Mouse (Mus musculus): ENCODE data around the gene Chrm5. TPM values are rescaled to one million over a fixed set of nuclear protein-coding genes. Genes with fewer than 3 reads are reported as not detected.
"Not testable (repeated sequence)": the region's sequence is repeated elsewhere in the genome, so short reads cannot be mapped to it uniquely, and the experiment has no call there.

Gene Chrm5
- polyA plus RNA-seq, 1 experiment from 2014 or later = 1.5 TPM

- ATAC-seq (ENCODE audit: low read depth) = no peak
- Histone ChIP-seq H3K4me1 (ENCODE audit: control insufficient read depth, insufficient read depth, low read length) (no peaks in the 10 kb centered on the region), H3K9ac (replicated peaks; ENCODE audit: low read depth, low read length) (no peak overlapping the region), H3K9me3 (ENCODE audit: control insufficient read depth, low read length) (no peaks in the 10 kb centered on the region), H3K36me3 (ENCODE audit: control insufficient read depth, insufficient read depth, low read length) (peaks cover 9% of the 10 kb centered on the region; the same call in 1 of the 2 replicates), H3K4me3 (ENCODE audit: low read depth, low read length) (no peak overlapping the region), H3K4me2 (ENCODE audit: low read depth, low read length) (no peak overlapping the region), H3K27me3 (ENCODE audit: control insufficient read depth, insufficient read depth, low read length) (no peaks in the 10 kb centered on the region), H3K27ac (ENCODE audit: low read depth, low read length) (no peak overlapping the region)
These were observed 11.0 kb downstream of the Chrm5 start for GRCm38 (mm10) chr2:112469542-112469941.

DNA sequence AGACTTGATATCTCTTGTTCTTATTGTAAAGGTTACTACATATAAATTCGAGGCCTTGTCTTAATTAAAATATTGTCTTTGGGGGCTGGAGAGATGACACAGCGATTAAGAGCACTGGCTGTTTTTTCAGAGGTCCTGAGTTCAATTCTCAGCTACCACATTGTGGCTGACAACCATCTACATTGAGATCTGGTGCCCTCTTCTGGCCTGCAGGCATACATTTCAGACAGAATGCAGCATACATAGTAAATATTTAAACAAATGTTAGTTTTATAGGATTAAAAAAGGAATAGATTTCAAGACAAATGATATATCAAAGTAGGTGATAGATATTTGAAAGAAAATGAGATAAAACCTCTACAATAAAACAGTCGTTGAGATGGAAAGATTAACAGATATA is 20.0 kb downstream of the Chrm5 start:
- Histone ChIP-seq H3K9me3 (ENCODE audit: control insufficient read depth, low read length) (no peaks in the 10 kb centered on the region), H3K36me3 (ENCODE audit: control insufficient read depth, insufficient read depth, low read length) (peaks cover 11% of the 10 kb centered on the region; the same call in 1 of the 2 replicates), H3K4me2 (ENCODE audit: low read depth, low read length) (no peak overlapping the region), H3K27ac (ENCODE audit: low read depth, low read length) (no peak overlapping the region), H3K4me1 (ENCODE audit: control insufficient read depth, insufficient read depth, low read length) (peaks cover 9% of the 10 kb centered on the region), H3K4me3 (ENCODE audit: low read depth, low read length) (no peak overlapping the region), H3K9ac (replicated peaks; ENCODE audit: low read depth, low read length) (no peak overlapping the region), H3K27me3 (ENCODE audit: control insufficient read depth, insufficient read depth, low read length) (no peaks in the 10 kb centered on the region)
- 90% methylated on average over 3 of the region's 3 CpGs for WGBS
- ATAC-seq (ENCODE audit: low read depth) = no peak

DNA sequence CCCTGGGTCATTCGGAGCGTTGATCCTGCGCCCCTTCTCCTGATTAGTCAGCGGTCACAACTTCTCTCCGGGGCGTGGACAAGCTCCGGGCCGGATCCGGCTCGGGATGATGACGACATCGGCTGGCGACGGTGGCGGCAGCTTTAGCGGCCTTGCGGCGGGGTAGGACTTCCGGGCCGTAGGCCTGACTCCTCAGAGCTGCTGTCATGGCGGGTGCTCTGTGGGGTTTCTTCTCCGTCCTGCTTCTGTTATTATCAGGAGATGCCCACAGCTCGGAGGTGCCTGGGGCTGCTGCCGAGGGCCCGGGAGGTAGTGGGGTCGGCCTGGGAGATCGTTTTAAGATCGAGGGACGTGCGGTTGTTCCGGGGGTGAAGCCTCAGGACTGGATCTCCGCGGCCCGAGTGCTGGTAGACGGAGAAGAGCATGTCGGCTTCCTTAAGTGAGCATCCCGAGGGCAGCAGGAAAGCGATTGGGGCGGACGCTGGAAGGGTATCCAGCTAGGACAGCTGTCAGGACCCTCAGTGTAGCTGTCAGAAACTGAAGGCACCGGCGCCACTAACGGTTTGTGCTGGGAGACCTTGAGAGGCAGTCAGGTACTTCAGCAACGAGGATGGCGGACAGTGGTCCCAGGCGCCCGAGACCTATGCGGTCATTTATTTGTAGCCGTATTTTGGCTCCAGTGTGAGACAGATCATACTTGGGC is 25.6 kb downstream of the Chrm5 start, which contains the start of gene Emc7:
Emc7 (plus strand) TSS at position 136 of the 703 bp plus-strand sequence.
- H3K36me3 ChIP-seq (ENCODE audit: control insufficient read depth, insufficient read depth, low read length) = no peaks in the 10 kb centered on the region
- peak within 1 kb of the TSS; percentile 92 for H3K9ac ChIP-seq (replicated peaks; ENCODE audit: low read depth, low read length)
- peak; percentile 99 for ATAC-seq (ENCODE audit: low read depth)
- under 1% methylated on average over 49 of the region's 49 CpGs for whole genome bisulfite sequencing
- no peaks in the 10 kb centered on the region for H3K9me3 ChIP-seq (ENCODE audit: control insufficient read depth, low read length)
- no peaks in the 10 kb centered on the region for H3K27me3 ChIP-seq (ENCODE audit: control insufficient read depth, insufficient read depth, low read length)
- H3K4me1 ChIP-seq (ENCODE audit: control insufficient read depth, insufficient read depth, low read length) = peaks cover 13% of the 10 kb centered on the region
- H3K27ac ChIP-seq (ENCODE audit: low read depth, low read length) = peak within 1 kb of the TSS; percentile 85
- H3K4me3 ChIP-seq (ENCODE audit: low read depth, low read length) = peak within 1 kb of the TSS; percentile 92
- peak within 1 kb of the TSS; percentile 85 for H3K4me2 ChIP-seq (ENCODE audit: low read depth, low read length)

- peak; percentile 67; the same call in 1 of the 2 replicates for ATAC-seq (ENCODE audit: low read depth)
- Histone ChIP-seq H3K4me1 (ENCODE audit: control insufficient read depth, insufficient read depth, low read length) (peaks cover 13% of the 10 kb centered on the region), H3K36me3 (ENCODE audit: control insufficient read depth, insufficient read depth, low read length) (no peaks in the 10 kb centered on the region), H3K9ac (replicated peaks; ENCODE audit: low read depth, low read length) (peak overlapping the region; percentile 92), H3K27ac (ENCODE audit: low read depth, low read length) (peak overlapping the region; percentile 85), H3K4me3 (ENCODE audit: low read depth, low read length) (peak overlapping the region; percentile 92), H3K27me3 (ENCODE audit: control insufficient read depth, insufficient read depth, low read length) (no peaks in the 10 kb centered on the region), H3K4me2 (ENCODE audit: low read depth, low read length) (peak overlapping the region; percentile 85), H3K9me3 (ENCODE audit: control insufficient read depth, low read length) (no peaks in the 10 kb centered on the region)
- 30% methylated on average over 17 of the region's 17 CpGs for WGBS
These were observed 26.3 kb downstream of the Chrm5 start for GRCm38 (mm10) chr2:112454125-112454861.

- H3K9ac ChIP-seq (replicated peaks; ENCODE audit: low read depth, low read length); H3K36me3 ChIP-seq (ENCODE audit: control insufficient read depth, insufficient read depth, low read length); H3K9me3 ChIP-seq (ENCODE audit: control insufficient read depth, low read length); H3K4me3 ChIP-seq (ENCODE audit: low read depth, low read length); H3K4me2 ChIP-seq (ENCODE audit: low read depth, low read length); H3K27ac ChIP-seq (ENCODE audit: low read depth, low read length); H3K27me3 ChIP-seq (ENCODE audit: control insufficient read depth, insufficient read depth, low read length); ATAC-seq (ENCODE audit: low read depth): not testable (repeated sequence)
- peaks cover 13% of the 10 kb centered on the region for H3K4me1 ChIP-seq (ENCODE audit: control insufficient read depth, insufficient read depth, low read length)
These were observed 28.1 kb downstream of the Chrm5 start for GRCm38 (mm10) chr2:112452513-112452912.

- no peaks in the 10 kb centered on the region for H3K9me3 ChIP-seq (ENCODE audit: control insufficient read depth, low read length)
- H3K27ac ChIP-seq (ENCODE audit: low read depth, low read length) = no peak overlapping the region
- WGBS = 39% methylated on average over 4 of the region's 4 CpGs
- peaks cover 3% of the 10 kb centered on the region; the same call in 1 of the 2 replicates for H3K4me1 ChIP-seq (ENCODE audit: control insufficient read depth, insufficient read depth, low read length)
- no peak overlapping the region for H3K4me2 ChIP-seq (ENCODE audit: low read depth, low read length)
- no peak overlapping the region for H3K9ac ChIP-seq (replicated peaks; ENCODE audit: low read depth, low read length)
- no peaks in the 10 kb centered on the region for H3K36me3 ChIP-seq (ENCODE audit: control insufficient read depth, insufficient read depth, low read length)
- ATAC-seq (ENCODE audit: low read depth) = no peak
- H3K4me3 ChIP-seq (ENCODE audit: low read depth, low read length) = no peak overlapping the region
- no peaks in the 10 kb centered on the region for H3K27me3 ChIP-seq (ENCODE audit: control insufficient read depth, insufficient read depth, low read length)
These were observed 30.8 kb downstream of the Chrm5 start for GRCm38 (mm10) chr2:112449597-112450296.

DNA sequence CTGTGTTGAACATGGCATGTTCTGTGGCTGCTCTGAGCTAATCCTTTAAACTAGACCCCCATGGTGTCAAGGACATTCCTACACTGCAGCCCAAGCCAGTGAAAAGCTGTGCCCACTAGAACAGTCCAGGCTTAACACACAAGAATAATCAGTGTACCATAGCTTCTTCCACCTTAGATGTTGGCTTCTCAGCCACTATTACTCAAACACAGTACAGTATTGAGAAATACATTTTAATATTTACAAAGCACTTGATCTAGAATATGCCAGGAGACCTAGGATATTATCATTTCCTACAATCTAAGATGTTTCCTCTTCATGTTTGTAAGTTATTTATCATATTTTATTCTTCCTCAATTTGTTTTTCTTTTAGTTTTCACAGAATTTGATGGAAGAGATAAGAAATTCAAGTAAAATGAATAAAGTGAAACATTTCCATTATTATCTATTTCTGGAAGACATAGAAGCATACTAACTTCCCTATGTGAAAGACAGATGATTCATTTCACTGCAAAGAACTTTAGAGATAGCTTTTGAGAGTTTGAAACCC is 32.0 kb downstream of the Chrm5 start:
- H3K4me2 ChIP-seq (ENCODE audit: low read depth, low read length) = no peak overlapping the region
- no peaks in the 10 kb centered on the region for H3K9me3 ChIP-seq (ENCODE audit: control insufficient read depth, low read length)
- H3K4me3 ChIP-seq (ENCODE audit: low read depth, low read length) = no peak overlapping the region
- no peak for ATAC-seq (ENCODE audit: low read depth)
- no peaks in the 10 kb centered on the region for H3K36me3 ChIP-seq (ENCODE audit: control insufficient read depth, insufficient read depth, low read length)
- no peak overlapping the region for H3K9ac ChIP-seq (replicated peaks; ENCODE audit: low read depth, low read length)
- no peaks in the 10 kb centered on the region for H3K4me1 ChIP-seq (ENCODE audit: control insufficient read depth, insufficient read depth, low read length)
- H3K27me3 ChIP-seq (ENCODE audit: control insufficient read depth, insufficient read depth, low read length) = no peaks in the 10 kb centered on the region
- H3K27ac ChIP-seq (ENCODE audit: low read depth, low read length) = no peak overlapping the region

DNA sequence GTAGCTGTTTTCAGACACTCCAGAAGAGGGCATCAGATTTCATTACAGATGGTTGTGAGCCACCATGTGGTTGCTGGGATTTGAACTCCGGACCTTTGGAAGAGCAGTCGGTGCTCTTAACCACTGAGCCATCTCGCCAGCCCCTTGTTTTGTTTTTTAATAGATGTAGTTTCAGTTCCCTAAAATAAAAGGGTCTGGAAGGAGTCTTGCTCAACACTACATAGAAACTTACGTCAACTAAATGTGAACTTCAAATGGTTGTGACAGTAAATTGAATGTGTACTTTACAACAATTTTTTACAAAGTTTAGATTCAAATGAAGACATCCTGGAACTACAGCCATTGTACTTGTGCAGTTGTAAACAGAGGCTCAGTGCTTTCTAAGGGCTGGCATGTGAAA is 32.5 kb downstream of the Chrm5 start:
- not testable (repeated sequence) for H3K9ac ChIP-seq (replicated peaks; ENCODE audit: low read depth, low read length); H3K36me3 ChIP-seq (ENCODE audit: control insufficient read depth, insufficient read depth, low read length); H3K9me3 ChIP-seq (ENCODE audit: control insufficient read depth, low read length); H3K4me3 ChIP-seq (ENCODE audit: low read depth, low read length); H3K27ac ChIP-seq (ENCODE audit: low read depth, low read length); H3K4me2 ChIP-seq (ENCODE audit: low read depth, low read length); ATAC-seq (ENCODE audit: low read depth); H3K27me3 ChIP-seq (ENCODE audit: control insufficient read depth, insufficient read depth, low read length); H3K4me1 ChIP-seq (ENCODE audit: control insufficient read depth, insufficient read depth, low read length)
- 83% methylated on average over 4 of the region's 4 CpGs for WGBS

GRCm38 (mm10) chr2:112445511-112445910 is 35.1 kb downstream of the Chrm5 start:
- Histone ChIP-seq H3K4me2 (ENCODE audit: low read depth, low read length) (no peak overlapping the region), H3K9me3 (ENCODE audit: control insufficient read depth, low read length) (no peaks in the 10 kb centered on the region), H3K4me1 (ENCODE audit: control insufficient read depth, insufficient read depth, low read length) (no peaks in the 10 kb centered on the region), H3K27ac (ENCODE audit: low read depth, low read length) (no peak overlapping the region), H3K4me3 (ENCODE audit: low read depth, low read length) (no peak overlapping the region), H3K9ac (replicated peaks; ENCODE audit: low read depth, low read length) (no peak overlapping the region), H3K27me3 (ENCODE audit: control insufficient read depth, insufficient read depth, low read length) (no peaks in the 10 kb centered on the region), H3K36me3 (ENCODE audit: control insufficient read depth, insufficient read depth, low read length) (no peaks in the 10 kb centered on the region)
- no peak for ATAC-seq (ENCODE audit: low read depth)
